Mouse (Mus musculus) kidney, postnatal 0 days (tissue): ENCODE measurements around the gene Nppb. TPM values are rescaled to one million over a fixed set of nuclear protein-coding genes. Genes with fewer than 3 reads are reported as not detected.

Source experiments
- ATAC-seq: fragments of 200-750 bp; cut with Nextera tagmentation; replicated peaks from 2 replicates; pipeline ENCODE4 v1.8.0; 2017; ENCODE audit warnings: low read depth, moderate number of reproducible peaks, moderate TSS enrichment, moderate library complexity; ENCODE audit not compliant: low FRiP score
- DNase-seq: peaks from one replicate; pipeline ENCODE4 v3.0.0-alpha.2; 2016; ENCODE audit warnings: low spot score
- H3K27ac ChIP-seq: fragments of 300-500 bp; sonication (generic); 2 replicates; pipeline ENCODE4 v1.5.1; 2014; ENCODE audit warnings: mild to moderate bottlenecking
- H3K27me3 ChIP-seq: fragments of 300-500 bp; sonication (generic); 2 replicates; pipeline ENCODE4 v1.6.1; 2014; ENCODE audit warnings: low read length, mixed read lengths; ENCODE audit not compliant: insufficient read depth
- H3K36me3 ChIP-seq: fragments of 300-500 bp; sonication (generic); 2 replicates; pipeline ENCODE4 v1.6.1; 2014; ENCODE audit warnings: low read length, mixed read lengths; ENCODE audit not compliant: insufficient read depth
- H3K4me1 ChIP-seq: fragments of 300-500 bp; sonication (generic); replicated peaks from 2 replicates; pipeline ENCODE4 v1.6.1; 2014; ENCODE audit warnings: antibody characterized with exemption, low read length, mixed read lengths; ENCODE audit not compliant: insufficient read depth
- H3K4me2 ChIP-seq: fragments of 300-500 bp; sonication (generic); 2 replicates; pipeline ENCODE4 v1.6.1; 2014; ENCODE audit warnings: mild to moderate bottlenecking, low read length, moderate library complexity, mixed read lengths
- H3K4me3 ChIP-seq: fragments of 300-500 bp; sonication (generic); replicated peaks from 2 replicates; pipeline ENCODE4 v1.5.1; 2014; ENCODE audit warnings: low read depth, low read length
- H3K9ac ChIP-seq: fragments of 300-500 bp; sonication (generic); 2 replicates; pipeline ENCODE4 v1.6.1; 2014; ENCODE audit warnings: low read depth, low read length
- H3K9me3 ChIP-seq: fragments of 300-500 bp; sonication (generic); replicated peaks from 2 replicates; pipeline ENCODE4 v1.6.1; 2016; ENCODE audit warnings: low read length, inconsistent platforms, mixed read lengths
- CTCF ChIP-seq: IDR thresholded peaks from 2 replicates; pipeline ENCODE4 v1.5.1; 2016; ENCODE audit warnings: antibody characterized with exemption, low read depth, mild to moderate bottlenecking, moderate library complexity
- WGBS: fragments of 180-500 bp; shearing (Covaris S2); extraction: QIAGEN DNeasy Blood & Tissue Kit; methylation state at CpG from one replicate; pipeline ENCODE4 v1.1.7; 2014; 5-methylcytosine and 5-hydroxymethylcytosine counted together
- polyA plus RNA-seq: library from polyadenylated mRNA; unstranded; fragments of >200 nt; fragmentation: Nextera tagmentation; extraction: Ambion mirVana; gene quantifications from 2 replicates; pipeline ENCODE4 v1.2.1, GENCODE M21; 2015

The Nppb gene
- polyA plus RNA-seq, 1 experiment from 2014 or later, result not detected

GRCm38 (mm10) chr4:148030506-148030905 lies 44.9 kb downstream of the Nppb start:
- ATAC-seq (no peak; the same call in 1 of the 2 replicates), DNase-seq (no peak)

DNA sequence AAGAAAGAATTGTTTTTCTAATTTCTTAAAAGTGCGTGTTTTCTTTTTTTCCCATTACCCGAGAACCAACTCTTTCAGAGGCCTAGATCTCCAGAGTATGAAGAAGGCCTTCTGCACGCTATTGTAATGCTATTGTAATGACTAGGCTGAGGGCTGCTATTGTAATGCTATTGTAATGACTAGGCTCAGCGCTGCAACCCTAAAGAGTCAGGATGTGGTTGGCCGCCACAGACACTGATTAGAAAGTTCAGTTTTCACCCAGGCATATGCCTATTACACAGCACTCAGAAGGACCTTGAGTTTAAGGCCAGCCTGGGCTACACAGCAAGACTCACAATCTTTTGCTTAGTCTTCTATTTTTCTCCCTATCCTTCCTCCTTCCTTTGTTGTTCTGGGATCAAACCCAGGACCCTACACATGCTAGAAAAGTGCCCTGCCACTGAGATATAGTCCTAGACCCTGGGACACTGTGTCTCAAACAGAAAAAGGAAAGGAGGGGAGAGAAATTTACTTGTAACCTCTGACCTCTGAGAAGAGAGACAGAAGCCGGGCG lies 48.3 kb downstream of the Nppb start:
- DNase-seq, result no peak
- Histone ChIP-seq H3K4me1 (no peaks in the 10 kb centered on the region), H3K27ac (no peak overlapping the region), H3K4me3 (no peak overlapping the region), H3K36me3 (peaks cover 5% of the 10 kb centered on the region; the same call in 1 of the 2 replicates), H3K4me2 (no peak overlapping the region), H3K9me3 (no peaks in the 10 kb centered on the region), H3K9ac (no peak overlapping the region), H3K27me3 (no peaks in the 10 kb centered on the region)
- TF ChIP-seq CTCF, result no peak
- ATAC-seq, result no peak
- 83% methylated on average over 7 of the region's 7 CpGs for WGBS

More at GRCm38 (mm10) chr4:148030506-148030905, 44.9 kb downstream of the Nppb start:
- Histone ChIP-seq H3K9me3 (no peaks in the 10 kb centered on the region), H3K27ac (no peak overlapping the region), H3K4me1 (no peaks in the 10 kb centered on the region), H3K9ac (no peak overlapping the region), H3K27me3 (no peaks in the 10 kb centered on the region), H3K4me2 (no peak overlapping the region), H3K36me3 (peaks cover 26% of the 10 kb centered on the region; the same call in 1 of the 2 replicates), H3K4me3 (no peak overlapping the region)
- no peak for TF ChIP-seq CTCF
- 80% methylated on average over 5 of the region's 5 CpGs for WGBS

- no peak for TF ChIP-seq CTCF
- Histone ChIP-seq H3K27ac (no peak overlapping the region), H3K4me3 (no peak overlapping the region), H3K9me3 (no peaks in the 10 kb centered on the region), H3K9ac (no peak overlapping the region), H3K4me2 (no peak overlapping the region), H3K4me1 (peaks cover 11% of the 10 kb centered on the region), H3K36me3 (no peaks in the 10 kb centered on the region), H3K27me3 (no peaks in the 10 kb centered on the region)
- DNase-seq, result no peak
- ATAC-seq, result no peak
- WGBS, result 86% methylated on average over 3 of the region's 3 CpGs
Measured at GRCm38 (mm10) chr4:148035440-148035839, 49.9 kb downstream of the Nppb start.

Other genes with a start within 250 kb of the Nppb start
- 10.7 and 12.0 TPM in 2 replicates for gene Zfp984, start 176.0 kb upstream of the Nppb start, polyA plus RNA-seq
- gene Zfp933, start 137.4 kb upstream of the Nppb start, polyA plus RNA-seq, result 4.7 and 5.5 TPM in 2 replicates
- 29.4 and 30.6 TPM in 2 replicates for gene Miip, start 117.0 kb upstream of the Nppb start, polyA plus RNA-seq
- gene Fv1, start 116.8 kb upstream of the Nppb start, polyA plus RNA-seq, result 3.8 and 4.3 TPM in 2 replicates
- 28.9 and 33.8 TPM in 2 replicates for gene Mfn2, start 81.1 kb upstream of the Nppb start, polyA plus RNA-seq
- 38.1 and 38.2 TPM in 2 replicates for gene Plod1, start 49.0 kb upstream of the Nppb start, polyA plus RNA-seq
- 17.0 and 21.1 TPM in 2 replicates for gene 2510039O18Rik, start 44.9 kb upstream of the Nppb start, polyA plus RNA-seq
- gene Nppa, start 14.9 kb downstream of the Nppb start, polyA plus RNA-seq, result not detected in 2 replicates
- 4.2 and 5.0 TPM in 2 replicates for gene Clcn6, start 53.0 kb downstream of the Nppb start, polyA plus RNA-seq
- gene Mthfr, start 53.3 kb downstream of the Nppb start, polyA plus RNA-seq, result 14.6 and 16.6 TPM in 2 replicates
- 38.4 and 38.9 TPM in 2 replicates for gene Agtrap, start 102.2 kb downstream of the Nppb start, polyA plus RNA-seq
- 73.1 and 77.2 TPM in 2 replicates for gene Mad2l2, start 144.6 kb downstream of the Nppb start, polyA plus RNA-seq
- 0.14 and 0.24 TPM in 2 replicates for gene Draxin, start 144.9 kb downstream of the Nppb start, polyA plus RNA-seq
- 28.5 and 33.7 TPM in 2 replicates for gene Fbxo6, start 166.4 kb downstream of the Nppb start, polyA plus RNA-seq
- gene Fbxo44, start 174.7 kb downstream of the Nppb start, polyA plus RNA-seq, result 30.2 and 30.5 TPM in 2 replicates
- gene Fbxo2, start 174.8 kb downstream of the Nppb start, polyA plus RNA-seq, result 2.5 and 3.7 TPM in 2 replicates